Mouse (Mus musculus) kidney, adult 2 months (tissue): ENCODE results near the gene Hivep2. TPM values are rescaled to one million over a fixed set of nuclear protein-coding genes. Genes with fewer than 3 reads are reported as not detected.

Experiments
- DNase-seq: peaks from one replicate; pipeline ENCODE4 v3.0.0; 2021
- H3K27ac ChIP-seq: fragments of 200-500 bp; 2 replicates; pipeline ENCODE4 v1.5.1; 2012; ENCODE audit warnings: low read depth, low read length, control low read depth, inconsistent platforms; ENCODE audit not compliant: insufficient read depth
- H3K27me3 ChIP-seq: fragments of 200-500 bp; replicated peaks from 2 replicates; pipeline ENCODE4 v1.6.1; 2012; ENCODE audit warnings: mild to moderate bottlenecking, moderate library complexity, low read length, inconsistent platforms; ENCODE audit not compliant: control insufficient read depth, insufficient read depth
- H3K36me3 ChIP-seq: fragments of 200-500 bp; 2 replicates; pipeline ENCODE4 v1.6.1; 2012; ENCODE audit warnings: mild to moderate bottlenecking, moderate library complexity, low read length, inconsistent platforms; ENCODE audit not compliant: control insufficient read depth, insufficient read depth
- H3K4me1 ChIP-seq: fragments of 200-500 bp; 2 replicates; pipeline ENCODE4 v1.6.1; 2011; ENCODE audit warnings: low read length; ENCODE audit not compliant: control insufficient read depth, insufficient read depth
- H3K4me3 ChIP-seq: fragments of 200-500 bp; 2 replicates; pipeline ENCODE4 v1.5.1; 2011; ENCODE audit warnings: mild to moderate bottlenecking, low read depth, low read length, control low read depth; ENCODE audit not compliant: insufficient read depth
- CTCF ChIP-seq: fragments of 200-500 bp; conservative IDR thresholded peaks from 2 replicates; pipeline ENCODE4 v1.5.1; 2011; ENCODE audit warnings: low read depth, mild to moderate bottlenecking, control low read depth, low read length, moderate library complexity, mixed read lengths; ENCODE audit not compliant: insufficient read depth, insufficient read length
- POLR2A ChIP-seq: fragments of 200-500 bp; IDR thresholded peaks from one replicate; pipeline ENCODE4 v1.6.1; 2011; ENCODE audit warnings: low read depth, low read length, control low read depth
- WGBS: fragments of 180-500 bp; shearing (Covaris S2); methylation state at CpG from one replicate; pipeline ENCODE4 v1.1.7; 2018; 5-methylcytosine and 5-hydroxymethylcytosine counted together
- polyA plus RNA-seq: library from polyadenylated mRNA; depleted of rRNA; stranded (reverse); fragments of >200 nt; gene quantifications from 2 replicates; pipeline ENCODE4 v1.2.3, GENCODE M21; 2012

Hivep2 gene
- polyA plus RNA-seq, 1 experiment: 4.9 TPM

DNA sequence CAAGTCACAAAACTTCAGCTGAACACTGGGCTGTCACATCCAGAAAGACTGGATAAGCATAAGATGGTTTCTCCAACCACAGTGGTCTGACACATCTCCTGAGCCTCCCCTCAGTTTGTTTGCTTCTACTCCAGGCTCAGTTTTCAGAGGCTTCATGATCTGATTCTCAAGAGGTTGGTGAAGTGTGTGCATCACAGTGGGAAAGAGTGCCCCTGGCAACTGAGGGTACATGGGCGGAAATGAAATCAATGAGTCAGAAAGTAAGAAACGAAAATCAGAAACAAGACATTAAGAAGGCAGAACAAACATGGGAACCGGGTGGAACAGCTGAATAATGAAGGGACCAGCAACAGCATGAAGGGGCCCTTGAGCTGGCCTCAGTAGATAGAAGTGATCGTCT is 31.5 kb downstream of the Hivep2 start:
- H3K27me3 ChIP-seq: no peaks in the 10 kb centered on the region
- TF ChIP-seq POLR2A (no peak), CTCF (no peak)
- H3K36me3 ChIP-seq: no peaks in the 10 kb centered on the region
- no peaks in the 10 kb centered on the region; the same call in 1 of the 2 replicates for H3K4me1 ChIP-seq
- H3K4me3 ChIP-seq: no peak overlapping the region
- DNase-seq: no peak
- no peak overlapping the region for H3K27ac ChIP-seq
- 77% methylated on average over 4 of the region's 4 CpGs for WGBS

DNA sequence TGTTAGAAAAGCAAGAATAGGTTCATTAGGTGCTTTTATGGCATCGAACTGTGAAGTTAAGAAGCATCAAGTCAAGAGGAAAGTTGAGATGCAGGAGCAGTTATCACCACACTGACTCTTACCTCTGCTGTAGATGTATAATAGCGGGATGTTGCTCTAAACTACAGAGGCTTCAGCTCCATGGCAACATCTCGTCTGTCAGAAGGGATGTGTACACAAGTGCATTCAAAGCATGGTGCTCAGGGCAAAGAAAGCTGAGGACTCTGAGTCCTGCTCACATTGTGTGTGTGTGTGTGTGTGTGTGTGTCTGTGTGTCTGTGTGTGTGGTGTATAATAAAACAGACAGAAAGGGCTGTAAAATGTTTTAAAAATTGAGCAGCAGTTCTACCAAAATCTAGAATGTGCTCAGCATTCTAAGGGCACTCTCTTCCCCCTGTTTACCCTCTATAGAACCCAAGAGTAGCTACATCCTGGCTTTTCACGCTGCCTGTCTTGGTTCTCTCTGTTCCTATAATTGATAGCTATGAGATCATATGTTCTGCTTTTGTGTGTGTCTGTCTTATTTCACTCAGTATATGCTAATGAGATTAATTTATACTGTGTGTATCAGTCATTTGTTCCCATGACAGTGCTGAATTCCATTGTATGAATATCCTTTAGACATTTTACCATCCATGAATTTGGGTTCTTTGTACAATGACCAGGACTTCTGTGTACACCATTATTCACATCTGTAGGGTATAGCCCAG is 39.1 kb downstream of the Hivep2 start:
- Histone ChIP-seq H3K36me3 (no peaks in the 10 kb centered on the region), H3K4me1 (no peaks in the 10 kb centered on the region), H3K27me3 (no peaks in the 10 kb centered on the region), H3K27ac (no peak overlapping the region), H3K4me3 (no peak overlapping the region)
- TF ChIP-seq POLR2A: no peak
- no peak for TF ChIP-seq CTCF
- WGBS: 85% methylated on average over 4 of the region's 4 CpGs
- no peak for DNase-seq

DNA sequence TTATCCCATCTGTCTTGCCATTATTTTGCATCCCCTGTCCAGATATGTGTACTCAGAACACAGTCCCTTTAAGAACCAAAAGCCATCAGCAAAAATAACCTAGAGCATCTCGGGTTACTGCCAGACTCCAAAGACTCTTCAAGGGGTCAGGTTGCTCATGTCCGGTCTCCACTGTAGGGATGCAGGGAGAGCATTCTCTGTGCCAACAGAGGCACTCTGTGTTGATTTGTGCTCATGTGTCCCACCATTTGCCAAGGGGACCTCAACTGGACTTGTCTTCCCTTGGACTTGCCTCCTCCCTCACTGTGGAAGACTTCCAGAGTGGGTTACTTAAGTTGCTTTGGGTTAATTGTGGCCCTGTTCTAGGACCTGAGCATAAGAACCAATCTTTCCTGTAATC is 43.8 kb downstream of the Hivep2 start:
- H3K36me3 ChIP-seq: no peaks in the 10 kb centered on the region
- no peaks in the 10 kb centered on the region for H3K27me3 ChIP-seq
- 63% methylated on average over 2 of the region's 2 CpGs for WGBS
- no peak overlapping the region for H3K27ac ChIP-seq
- TF ChIP-seq CTCF (no peak), POLR2A (no peak)
- H3K4me3 ChIP-seq: no peak overlapping the region
- no peak for DNase-seq
- H3K4me1 ChIP-seq: peaks cover 3% of the 10 kb centered on the region; the same call in 1 of the 2 replicates

DNA sequence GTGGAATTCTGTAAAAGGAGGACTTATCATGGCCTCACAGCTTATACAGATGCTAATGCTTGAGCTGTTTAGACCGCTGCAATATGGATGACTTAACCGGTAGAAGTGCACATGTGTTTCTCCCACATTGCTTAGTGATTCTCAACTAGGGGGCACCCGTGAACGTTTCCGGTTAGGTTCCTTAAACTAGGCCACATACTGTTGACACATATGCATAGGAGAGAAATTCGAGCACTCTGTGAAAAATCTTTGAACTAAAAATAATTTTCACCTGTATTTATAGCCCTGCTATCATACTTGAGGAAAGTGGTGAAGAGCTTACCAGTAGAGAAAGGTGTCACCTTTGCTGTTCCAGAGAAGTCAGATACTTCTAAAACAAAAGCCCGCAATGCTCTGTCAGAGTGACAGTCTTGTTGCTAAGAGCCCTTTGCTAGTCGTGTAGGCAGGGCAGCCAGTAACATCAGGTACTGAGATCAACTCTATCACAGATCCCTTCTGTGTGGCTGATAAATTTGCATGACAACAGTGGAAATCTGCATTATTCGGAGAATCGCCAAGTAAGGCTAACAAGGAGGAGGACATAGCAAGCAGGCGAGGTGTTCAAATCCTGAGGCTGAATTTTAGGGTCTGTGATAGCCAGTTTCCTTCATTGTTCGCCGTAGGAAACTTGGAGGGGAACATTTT is 50.6 kb downstream of the Hivep2 start:
- no peak overlapping the region for H3K27ac ChIP-seq
- no peaks in the 10 kb centered on the region for H3K27me3 ChIP-seq
- no peak for DNase-seq
- H3K36me3 ChIP-seq: no peaks in the 10 kb centered on the region
- H3K4me1 ChIP-seq: peaks cover 6% of the 10 kb centered on the region
- 79% methylated on average over 13 of the region's 13 CpGs for WGBS
- no peak overlapping the region for H3K4me3 ChIP-seq
- TF ChIP-seq CTCF (no peak), POLR2A (no peak)

DNA sequence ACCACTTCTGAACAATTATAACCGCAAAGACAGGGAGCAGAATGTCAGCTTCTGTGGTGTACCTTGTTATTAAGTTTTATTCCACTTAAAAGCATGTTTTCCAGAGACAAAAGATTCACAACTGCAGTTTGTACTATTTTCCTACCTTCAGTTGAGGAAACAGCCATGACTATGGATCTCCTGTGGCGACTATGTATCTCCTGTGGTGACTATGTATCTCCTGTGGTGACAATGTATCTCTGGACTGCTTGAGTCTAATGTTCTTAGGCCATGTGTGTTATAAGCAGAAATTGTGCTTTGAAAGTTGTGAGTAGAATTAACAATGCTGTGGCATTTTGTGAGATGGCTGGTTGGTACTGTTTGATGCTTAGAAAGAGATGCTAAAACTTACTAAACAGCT is 51.5 kb downstream of the Hivep2 start:
- H3K27ac ChIP-seq: no peak overlapping the region
- WGBS: 88% methylated on average over 2 of the region's 2 CpGs
- DNase-seq: no peak
- H3K27me3 ChIP-seq: no peaks in the 10 kb centered on the region
- H3K36me3 ChIP-seq: no peaks in the 10 kb centered on the region
- H3K4me1 ChIP-seq: peaks cover 6% of the 10 kb centered on the region
- H3K4me3 ChIP-seq: no peak overlapping the region
- TF ChIP-seq CTCF (no peak), POLR2A (no peak)

DNA sequence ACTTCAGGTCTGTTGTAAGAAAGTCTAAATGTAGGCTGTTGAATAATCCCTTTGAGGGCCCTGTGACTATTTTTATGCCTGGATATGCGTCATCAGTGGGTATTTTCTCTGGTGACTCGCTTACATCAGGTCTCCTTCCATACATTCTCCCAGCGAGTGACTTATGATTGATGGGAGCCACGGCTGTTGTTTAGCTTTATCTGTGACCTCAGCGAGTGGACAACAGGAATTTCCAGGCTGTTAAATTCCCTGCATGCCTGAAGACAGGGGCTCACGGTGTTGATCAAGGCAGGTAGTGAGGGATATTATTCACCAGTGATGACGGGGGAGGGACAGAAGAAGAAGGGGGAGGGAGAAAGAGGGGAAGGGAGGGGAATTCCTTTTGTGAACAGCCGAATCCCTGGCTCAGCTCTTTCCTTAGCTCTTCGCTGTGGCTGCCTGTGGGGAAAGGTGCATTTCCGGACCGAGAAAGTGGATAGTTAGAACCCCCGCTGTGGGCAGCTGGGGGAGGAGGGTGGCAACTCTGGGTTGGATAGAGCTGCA is 52.0 kb downstream of the Hivep2 start:
- 3% methylated on average over 12 of the region's 12 CpGs for WGBS
- TF ChIP-seq CTCF (no peak), POLR2A (no peak)

DNA sequence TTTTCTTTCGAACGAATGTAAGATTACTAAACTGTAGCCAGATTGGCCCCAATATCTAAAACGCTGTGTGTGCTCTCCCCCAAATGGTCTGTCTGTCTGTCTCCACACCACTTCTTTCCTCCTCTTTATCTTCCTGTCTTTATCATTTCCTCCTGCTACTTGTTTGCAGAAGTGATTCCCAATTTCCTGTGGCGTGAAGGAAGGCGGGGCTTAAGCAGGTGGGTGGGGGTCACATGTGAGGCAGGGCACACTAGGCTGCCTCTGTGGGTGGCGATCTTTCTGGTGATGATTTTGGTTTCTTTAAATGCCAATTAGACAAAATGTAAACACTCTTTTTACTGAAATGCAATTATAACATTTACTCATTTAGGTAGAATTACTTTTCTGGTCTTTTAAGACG is 52.8 kb downstream of the Hivep2 start:
- Histone ChIP-seq H3K4me1 (peaks cover 6% of the 10 kb centered on the region), H3K4me3 (no peak overlapping the region), H3K27ac (no peak overlapping the region), H3K27me3 (no peaks in the 10 kb centered on the region), H3K36me3 (no peaks in the 10 kb centered on the region)
- 42% methylated on average over 7 of the region's 7 CpGs for WGBS
- DNase-seq: no peak
- TF ChIP-seq CTCF (no peak), POLR2A (no peak)

More for the DNA sequence above, 52.0 kb downstream of the Hivep2 start:
- Histone ChIP-seq H3K4me1 (peaks cover 6% of the 10 kb centered on the region), H3K4me3 (peak overlapping the region; percentile 55), H3K27me3 (no peaks in the 10 kb centered on the region), H3K27ac (peak overlapping the region; percentile 55; the same call in 1 of the 2 replicates), H3K36me3 (no peaks in the 10 kb centered on the region)
- DNase-seq: peak; percentile 49

DNA sequence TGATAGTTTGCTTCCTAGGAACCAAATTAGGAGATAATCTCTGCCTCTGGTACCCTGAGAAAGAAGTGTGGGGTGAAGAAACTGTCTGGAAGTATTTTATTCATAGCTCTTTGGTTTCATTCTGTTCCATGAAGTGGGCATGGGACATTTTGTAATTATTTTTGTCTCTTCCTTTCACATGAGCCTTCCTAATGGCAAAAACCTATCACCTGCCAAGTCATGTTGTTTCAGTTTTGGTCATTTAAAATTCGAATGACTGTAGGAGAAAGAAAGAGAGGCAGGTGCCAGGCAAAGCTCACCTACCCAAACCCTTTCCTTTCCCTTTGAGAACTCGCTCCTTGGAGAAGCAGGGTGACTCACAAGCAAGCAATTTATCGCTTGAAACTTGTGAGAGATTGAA is 53.3 kb downstream of the Hivep2 start:
- DNase-seq: no peak
- Histone ChIP-seq H3K4me1 (peaks cover 4% of the 10 kb centered on the region), H3K4me3 (no peak overlapping the region), H3K27ac (no peak overlapping the region), H3K27me3 (no peaks in the 10 kb centered on the region), H3K36me3 (no peaks in the 10 kb centered on the region)
- no peak for TF ChIP-seq POLR2A
- TF ChIP-seq CTCF: no peak
- WGBS: 64% methylated on average over 3 of the region's 3 CpGs
